Mouse (Mus musculus): ENCODE data around the gene Mark2. TPM values are rescaled to one million over a fixed set of nuclear protein-coding genes. Genes with fewer than 3 reads are reported as not detected.

The Mark2 gene
- polyA plus RNA-seq (2012; rRNA removed; ENCODE audit: low replicate concordance), result 58.0 and 85.6 TPM in 2 replicates

DNA sequence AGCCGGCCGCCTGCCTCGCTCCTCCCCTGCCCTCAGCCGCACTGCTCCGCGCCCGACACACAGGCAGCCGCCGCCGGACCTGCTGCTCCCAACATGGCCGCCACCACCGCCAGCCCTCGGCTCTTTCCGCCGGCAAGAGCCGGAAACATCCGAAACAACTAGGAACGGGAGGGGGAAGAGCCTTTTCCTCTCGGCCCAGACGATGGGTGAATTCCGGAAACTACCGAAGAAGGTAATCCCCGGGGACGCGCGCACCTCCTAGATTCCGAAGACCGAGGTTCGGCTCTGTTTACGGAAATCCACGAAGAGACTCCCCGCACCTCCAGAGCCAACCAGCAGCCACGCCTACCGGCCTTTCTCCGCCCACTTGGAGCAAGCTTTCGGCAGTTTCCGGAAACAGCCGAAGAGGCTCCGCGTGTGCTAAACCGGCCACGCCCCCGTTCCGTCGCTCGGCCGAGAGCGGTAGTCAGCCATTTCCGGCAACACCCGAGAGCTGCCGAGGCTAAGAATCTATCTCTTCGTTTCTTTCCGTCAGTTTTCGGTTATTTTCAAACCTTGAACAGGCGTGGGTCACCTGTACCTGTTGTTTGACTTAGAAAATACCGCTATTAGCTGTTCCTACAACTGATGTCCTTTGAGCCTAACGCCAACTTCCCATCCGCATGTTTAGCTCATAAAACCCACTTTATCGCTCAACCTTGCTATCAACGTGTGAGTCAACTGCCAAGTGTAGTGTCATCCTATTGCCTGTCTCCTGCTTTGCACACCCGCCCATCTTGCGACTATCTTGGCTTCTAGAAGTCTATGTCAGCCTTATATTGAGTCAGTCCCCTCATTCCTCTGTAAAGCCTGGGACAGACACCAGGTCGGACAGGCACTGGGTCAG is at the start of gene Mark2:
TSS of gene Mark2 (minus strand) at position 349 of the 886 bp plus-strand sequence.

DNA sequence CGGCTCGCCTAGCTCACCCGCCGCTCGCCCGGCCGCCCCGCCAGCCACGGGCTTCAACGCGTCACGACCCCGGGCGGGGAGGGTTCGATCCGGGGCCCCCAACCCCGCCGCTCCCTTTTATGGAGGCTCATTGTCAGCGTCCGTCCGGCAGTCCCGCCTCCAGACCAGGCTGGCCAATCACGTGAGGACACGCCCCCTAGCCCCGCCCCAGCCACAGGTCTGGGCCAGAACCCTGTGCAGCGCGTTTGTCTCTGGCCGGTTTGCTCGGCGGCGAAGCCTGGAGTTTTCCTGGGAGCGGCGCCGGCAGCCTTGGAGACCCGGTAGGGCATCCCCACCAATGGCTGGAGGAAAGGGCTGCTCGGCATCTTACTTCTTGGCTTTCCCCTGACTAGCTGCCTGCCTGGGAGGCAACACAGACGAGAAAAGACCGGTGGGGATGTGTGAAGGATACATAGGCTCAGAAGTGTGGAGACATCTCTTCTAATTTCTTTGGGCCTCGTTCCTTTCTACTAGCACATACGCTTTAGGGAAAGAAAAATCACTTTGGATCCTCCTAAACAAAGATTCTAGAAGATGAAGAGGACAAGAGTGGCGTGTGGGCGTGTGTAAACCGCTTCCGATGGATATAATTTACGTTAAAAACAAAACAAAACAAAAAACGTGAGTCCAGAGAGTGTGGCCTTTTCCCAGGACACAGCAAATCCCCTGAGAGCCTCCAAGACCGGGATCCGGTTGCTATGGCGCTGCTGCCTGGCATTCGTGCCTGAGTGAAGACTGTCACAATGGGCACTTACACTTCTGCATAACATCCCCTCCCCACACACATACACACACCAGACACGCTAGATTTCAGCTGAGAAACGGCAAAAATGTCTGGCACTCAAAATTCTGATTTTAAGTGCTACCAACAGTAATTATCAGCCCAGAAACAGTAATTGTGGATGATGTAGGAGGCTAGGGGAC is 41.5 kb upstream of the Mark2 start, which contains the start of gene Spindoc:
TSS of gene Spindoc (minus strand) at position 92 of the 963 bp plus-strand sequence.

DNA sequence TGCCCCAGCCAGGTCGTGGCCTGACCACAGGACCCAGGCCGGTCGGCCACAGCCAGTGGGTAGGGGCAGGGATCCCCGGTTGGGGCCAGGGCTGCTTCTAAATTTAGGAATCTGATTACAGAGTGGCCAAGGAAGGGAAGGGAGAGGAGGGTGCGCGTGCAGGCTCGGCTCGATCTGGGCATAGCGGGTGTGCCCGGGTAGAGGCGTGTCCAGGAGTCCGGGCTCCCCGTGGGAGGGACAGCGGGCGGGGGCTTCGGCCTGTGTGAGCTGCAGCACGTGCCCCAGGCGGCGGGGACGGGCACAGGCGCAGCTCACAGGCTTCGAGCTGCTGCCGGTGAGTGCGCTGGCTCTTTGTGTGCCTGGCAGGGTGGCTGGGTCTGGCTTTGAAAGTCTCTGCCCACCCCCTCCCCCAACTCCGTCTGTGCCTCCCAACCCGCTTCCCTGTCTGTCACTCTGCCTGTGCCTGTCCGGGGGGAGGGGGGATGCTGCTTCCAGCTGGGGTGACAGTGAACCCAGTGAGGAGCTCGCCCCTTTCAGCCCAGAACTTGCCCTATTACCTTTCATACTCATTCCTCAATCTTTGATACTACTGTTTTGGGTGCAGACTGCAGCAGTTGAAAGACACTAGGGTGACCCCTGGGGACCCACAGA is 74.4 kb downstream of the Mark2 start, which contains the start of gene Rcor2:
TSS of gene Rcor2 (plus strand) at position 235 of the 651 bp plus-strand sequence.

DNA sequence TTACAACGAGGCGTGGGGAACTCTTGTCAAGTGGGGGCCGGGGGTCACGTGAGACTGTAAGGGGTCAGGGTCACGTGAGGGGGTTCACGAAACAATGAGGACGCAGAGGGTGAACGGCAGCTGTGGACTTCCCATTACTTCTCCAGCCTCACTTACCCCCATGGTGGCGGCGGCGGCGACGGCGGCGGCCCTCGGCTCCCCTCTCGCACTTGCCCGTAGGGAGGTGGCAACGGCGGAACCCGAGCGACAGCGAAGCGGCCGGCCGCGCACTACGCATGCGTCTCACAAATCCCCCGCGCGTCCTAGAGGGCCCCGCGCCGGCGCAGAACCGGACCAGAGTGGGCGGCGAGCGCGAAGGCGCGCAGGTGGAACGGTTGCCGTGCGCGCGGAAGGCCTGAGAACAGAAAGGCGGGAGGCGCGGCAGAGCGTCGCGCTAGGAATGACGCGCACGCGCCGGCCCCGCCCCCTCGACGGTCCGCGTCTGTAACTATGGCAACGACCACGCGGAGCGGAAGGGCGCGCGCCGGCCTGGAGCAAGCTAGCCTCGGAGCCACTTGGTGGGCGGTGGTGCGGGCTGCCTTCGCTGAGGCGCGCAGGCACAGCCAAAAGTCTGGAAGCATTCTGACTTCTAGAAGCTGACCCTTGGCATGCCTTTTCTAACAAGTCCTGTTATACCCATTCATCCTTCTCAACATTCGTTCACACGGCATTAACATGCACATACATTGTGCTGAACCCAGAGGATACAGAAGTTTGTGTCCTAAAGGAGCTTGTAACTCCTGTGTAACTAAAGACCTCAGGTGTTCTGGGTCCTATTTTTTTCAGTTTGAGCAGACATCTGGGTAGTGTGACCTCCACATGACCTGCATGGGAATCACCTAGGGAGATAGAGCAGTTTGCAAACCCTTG is 100.6 kb downstream of the Mark2 start, which contains the start of gene Naa40:
TSS of gene Naa40 (minus strand) at position 402 of the 909 bp plus-strand sequence.

Other genes with a start within 250 kb of the Mark2 start
- gene Flrt1, start 236.1 kb downstream of the Mark2 start, polyA plus RNA-seq (2012; rRNA removed; ENCODE audit: low replicate concordance), result 0.29 and 3.7 TPM in 2 replicates
- 104 and 133 TPM in 2 replicates for gene Otub1, start 135.5 kb downstream of the Mark2 start, polyA plus RNA-seq (2012; rRNA removed; ENCODE audit: low replicate concordance)
- 1,853 and 2,406 TPM in 2 replicates for gene Cox8a, start 124.2 kb downstream of the Mark2 start, polyA plus RNA-seq (2012; rRNA removed; ENCODE audit: low replicate concordance)
- 22.4 and 33.9 TPM in 2 replicates for gene Naa40, start 100.7 kb downstream of the Mark2 start, polyA plus RNA-seq (2012; rRNA removed; ENCODE audit: low replicate concordance)
- 13.1 and 16.7 TPM in 2 replicates for gene Rcor2, start 74.5 kb downstream of the Mark2 start, polyA plus RNA-seq (2012; rRNA removed; ENCODE audit: low replicate concordance)
- 17.4 and 27.2 TPM in 2 replicates for gene Spindoc, start 41.1 kb upstream of the Mark2 start, polyA plus RNA-seq (2012; rRNA removed; ENCODE audit: low replicate concordance)
- 38.2 and 70.4 TPM in 2 replicates for gene 2700081O15Rik, start 75.8 kb upstream of the Mark2 start, polyA plus RNA-seq (2012; rRNA removed; ENCODE audit: low replicate concordance)
- gene Rtn3, start 141.4 kb upstream of the Mark2 start, polyA plus RNA-seq (2012; rRNA removed; ENCODE audit: low replicate concordance), result 121 and 206 TPM in 2 replicates
- 40.7 and 44.2 TPM in 2 replicates for gene Atl3, start 152.2 kb upstream of the Mark2 start, polyA plus RNA-seq (2012; rRNA removed; ENCODE audit: low replicate concordance)
- 90.9 and 381 TPM in 2 replicates for gene Pla2g16, start 215.6 kb upstream of the Mark2 start, polyA plus RNA-seq (2012; rRNA removed; ENCODE audit: low replicate concordance)